Mouse (Mus musculus) embryonic facial prominence, embryonic 11.5 days (tissue): ENCODE data around the gene Igfals. TPM values are rescaled to one million over a fixed set of nuclear protein-coding genes. Genes with fewer than 3 reads are reported as not detected.

Experiments
- ATAC-seq: fragments of 200-750 bp; cut with Nextera tagmentation; replicated peaks from 2 replicates; pipeline ENCODE4 v1.8.0; 2017; ENCODE audit warnings: low read depth; ENCODE audit not compliant: insufficient number of reproducible peaks, low FRiP score, low TSS enrichment
- DNase-seq: peaks from one replicate; pipeline ENCODE4 v3.0.0-alpha.2; 2015; ENCODE audit warnings: low spot score
- H3K27ac ChIP-seq: fragments of 300-500 bp; sonication (generic); replicated peaks from 2 replicates; pipeline ENCODE4 v1.5.1; 2014; ENCODE audit warnings: mild to moderate bottlenecking, low read depth, low read length, control low read depth
- H3K27me3 ChIP-seq: fragments of 300-500 bp; sonication (generic); 2 replicates; pipeline ENCODE4 v1.6.1; 2014; ENCODE audit warnings: mild to moderate bottlenecking, low read length, moderate library complexity, mixed read lengths; ENCODE audit not compliant: control insufficient read depth, insufficient read depth
- H3K36me3 ChIP-seq: fragments of 300-500 bp; sonication (generic); replicated peaks from 2 replicates; pipeline ENCODE4 v1.6.1; 2014; ENCODE audit warnings: low read depth, mild to moderate bottlenecking, low read length, moderate library complexity, mixed read lengths; ENCODE audit not compliant: control insufficient read depth, insufficient read depth
- H3K4me1 ChIP-seq: fragments of 300-500 bp; sonication (generic); 2 replicates; pipeline ENCODE4 v1.6.1; 2014; ENCODE audit warnings: low read length, mixed read lengths; ENCODE audit not compliant: control insufficient read depth, insufficient read depth
- H3K4me2 ChIP-seq: fragments of 300-500 bp; sonication (generic); 2 replicates; pipeline ENCODE4 v1.6.1; 2014; ENCODE audit warnings: low read depth, mild to moderate bottlenecking, control low read depth, low read length, moderate library complexity
- H3K4me3 ChIP-seq: fragments of 300-500 bp; sonication (generic); 2 replicates; pipeline ENCODE4 v1.5.1; 2014; ENCODE audit warnings: low read depth, low read length, control low read depth
- H3K9ac ChIP-seq: fragments of 300-500 bp; sonication (generic); replicated peaks from 2 replicates; pipeline ENCODE4 v1.6.1; 2014; ENCODE audit warnings: mild to moderate bottlenecking, control low read depth, low read length
- H3K9me3 ChIP-seq: fragments of 300-500 bp; sonication (generic); replicated peaks from 2 replicates; pipeline ENCODE4 v1.6.1; 2016; ENCODE audit warnings: mild to moderate bottlenecking, low read length, inconsistent platforms, mixed read lengths; ENCODE audit not compliant: control insufficient read depth
- WGBS: fragments of 180-500 bp; shearing (Covaris S2); extraction: QIAGEN DNeasy Blood & Tissue Kit; methylation state at CpG from one replicate; pipeline ENCODE4 v1.1.7; 2014; 5-methylcytosine and 5-hydroxymethylcytosine counted together
- polyA plus RNA-seq: library from polyadenylated mRNA; unstranded; fragments of >200 nt; fragmentation: Nextera tagmentation; extraction: Ambion mirVana; gene quantifications from 2 replicates; pipeline ENCODE4 v1.2.1, GENCODE M21; 2014

Gene Igfals
- polyA plus RNA-seq, 1 experiment from 2014 or later, result 0.14 TPM

GRCm38 (mm10) chr17:24855838-24856464 lies 9.8 kb upstream of the Igfals start:
- no peak overlapping the region for H3K4me3 ChIP-seq
- no peak for DNase-seq

GRCm38 (mm10) chr17:24856589-24856988 lies 9.2 kb upstream of the Igfals start:
- Histone ChIP-seq H3K9me3 (no peaks in the 10 kb centered on the region), H3K4me2 (no peak overlapping the region), H3K36me3 (peaks cover 3% of the 10 kb centered on the region), H3K27ac (no peak overlapping the region), H3K4me3 (no peak overlapping the region), H3K9ac (no peak overlapping the region), H3K4me1 (no peaks in the 10 kb centered on the region), H3K27me3 (no peaks in the 10 kb centered on the region)
- ATAC-seq, result no peak
- no peak for DNase-seq
- 88% methylated on average over 13 of the region's 13 CpGs for WGBS

More at GRCm38 (mm10) chr17:24855838-24856464, 9.8 kb upstream of the Igfals start:
- 70% methylated on average over 3 of the region's 3 CpGs for WGBS
- Histone ChIP-seq H3K36me3 (no peaks in the 10 kb centered on the region; the same call in 1 of the 2 replicates), H3K4me1 (peaks cover 1% of the 10 kb centered on the region; the same call in 1 of the 2 replicates), H3K9me3 (no peaks in the 10 kb centered on the region), H3K9ac (no peak overlapping the region; the same call in 1 of the 2 replicates), H3K27ac (no peak overlapping the region), H3K27me3 (no peaks in the 10 kb centered on the region; the same call in 1 of the 2 replicates), H3K4me2 (no peak overlapping the region)
- ATAC-seq, result no peak

GRCm38 (mm10) chr17:24857831-24858470 lies 7.8 kb upstream of the Igfals start:
- Histone ChIP-seq H3K27me3 (no peaks in the 10 kb centered on the region), H3K9me3 (no peaks in the 10 kb centered on the region), H3K36me3 (peaks cover 3% of the 10 kb centered on the region)

GRCm38 (mm10) chr17:24858967-24859366 lies 6.8 kb upstream of the Igfals start:
- H3K4me2 ChIP-seq, result no peak overlapping the region
- no peaks in the 10 kb centered on the region for H3K9me3 ChIP-seq
- DNase-seq (no peak), ATAC-seq (no peak)
- peaks cover 3% of the 10 kb centered on the region for H3K36me3 ChIP-seq
- no peak overlapping the region for H3K4me3 ChIP-seq
- H3K27me3 ChIP-seq, result no peaks in the 10 kb centered on the region
- 86% methylated on average over 6 of the region's 6 CpGs for whole genome bisulfite sequencing
- no peaks in the 10 kb centered on the region for H3K4me1 ChIP-seq
- H3K9ac ChIP-seq, result no peak overlapping the region
- no peak overlapping the region for H3K27ac ChIP-seq

More at GRCm38 (mm10) chr17:24857831-24858470, 7.8 kb upstream of the Igfals start:
- DNase-seq (no peak), ATAC-seq (no peak)
- no peak overlapping the region for H3K4me3 ChIP-seq
- 86% methylated on average over 8 of the region's 8 CpGs for WGBS
- no peaks in the 10 kb centered on the region for H3K4me1 ChIP-seq
- H3K27ac ChIP-seq, result no peak overlapping the region
- no peak overlapping the region for H3K4me2 ChIP-seq
- no peak overlapping the region for H3K9ac ChIP-seq

- Histone ChIP-seq H3K9me3 (no peaks in the 10 kb centered on the region), H3K4me1 (no peaks in the 10 kb centered on the region), H3K4me2 (no peak overlapping the region), H3K9ac (no peak overlapping the region), H3K27ac (no peak overlapping the region), H3K36me3 (peaks cover 3% of the 10 kb centered on the region), H3K4me3 (no peak overlapping the region), H3K27me3 (no peaks in the 10 kb centered on the region)
- ATAC-seq (no peak), DNase-seq (no peak)
- WGBS, result 92% methylated on average over 8 of the region's 8 CpGs
These were observed 5.7 kb upstream of the Igfals start for GRCm38 (mm10) chr17:24860076-24860475.

- no peak for DNase-seq
- 96% methylated on average over 3 of the region's 3 CpGs for WGBS
These were observed 4.0 kb upstream of the Igfals start for GRCm38 (mm10) chr17:24861785-24862184.

GRCm38 (mm10) chr17:24867914-24868313 lies 2.1 kb downstream of the Igfals start:
- no peaks in the 10 kb centered on the region for H3K27me3 ChIP-seq
- no peak overlapping the region for H3K4me3 ChIP-seq
- no peak overlapping the region for H3K9ac ChIP-seq
- DNase-seq (no peak), ATAC-seq (no peak)
- WGBS, result 88% methylated on average over 10 of the region's 10 CpGs
- H3K36me3 ChIP-seq, result no peaks in the 10 kb centered on the region
- H3K27ac ChIP-seq, result no peak overlapping the region
- no peak overlapping the region for H3K4me2 ChIP-seq
- H3K4me1 ChIP-seq, result no peaks in the 10 kb centered on the region
- no peaks in the 10 kb centered on the region for H3K9me3 ChIP-seq

More at GRCm38 (mm10) chr17:24861785-24862184, 4.0 kb upstream of the Igfals start:
- no peak overlapping the region for H3K4me2 ChIP-seq
- no peak overlapping the region for H3K4me3 ChIP-seq
- no peak overlapping the region for H3K9ac ChIP-seq
- H3K27ac ChIP-seq, result no peak overlapping the region
- H3K36me3 ChIP-seq, result peaks cover 3% of the 10 kb centered on the region
- no peaks in the 10 kb centered on the region for H3K9me3 ChIP-seq
- H3K4me1 ChIP-seq, result no peaks in the 10 kb centered on the region
- H3K27me3 ChIP-seq, result no peaks in the 10 kb centered on the region
- no peak for ATAC-seq

GRCm38 (mm10) chr17:24873695-24874404 lies 8.1 kb downstream of the Igfals start:
- Histone ChIP-seq H3K4me1 (no peaks in the 10 kb centered on the region; the same call in 1 of the 2 replicates), H3K27ac (no peak overlapping the region), H3K36me3 (no peaks in the 10 kb centered on the region), H3K27me3 (no peaks in the 10 kb centered on the region), H3K9ac (no peak overlapping the region), H3K4me3 (no peak overlapping the region), H3K4me2 (no peak overlapping the region), H3K9me3 (no peaks in the 10 kb centered on the region)
- DNase-seq (no peak), ATAC-seq (no peak)
- 52% methylated on average over 4 of the region's 4 CpGs for WGBS
